ENCODE assay signal across 15 mouse cellular contexts in the genomic region with DNA sequence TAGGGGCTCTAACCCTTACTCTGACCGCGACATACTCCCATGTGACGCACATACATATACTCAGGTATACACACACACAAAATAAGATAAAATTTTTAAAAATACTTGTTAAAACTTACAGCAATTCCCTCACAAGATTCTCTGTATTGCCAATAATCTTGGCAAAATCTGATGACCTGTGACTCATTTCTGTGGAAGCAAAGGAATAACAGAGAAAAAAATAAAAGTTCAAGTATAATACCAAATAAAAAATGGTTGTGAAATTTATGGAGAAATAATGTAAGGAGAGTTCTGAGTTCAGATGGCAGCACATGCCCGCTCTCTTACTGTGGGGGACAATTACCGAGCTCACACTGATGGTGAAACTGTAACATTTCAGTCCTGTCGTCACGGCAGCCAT.
"Had no signal": no experiment of that assay in that cellular context is flagged by ENCODE, and none has a peak within 500 bp of the region (broad histone marks: within the 10 kb centered on the region; RNA-seq: fewer than 3 reads in every experiment).

No protein-coding gene starts in this region.

- DNase-seq: heart, postnatal 10 days; heart, postnatal 36 days; heart, postnatal 4 days; kidney, adult 11 months; kidney, adult 18-20 months; kidney, adult 2 months; kidney, adult 8-10 months; kidney, adult 9 months; kidney, postnatal 10 days; kidney, postnatal 14 days; kidney, postnatal 25 days; kidney, postnatal 36 days; kidney, postnatal 4 days; layer of hippocampus, adult 9-11 months; layer of hippocampus, postnatal 36 days had no signal
